In the genomic region with DNA sequence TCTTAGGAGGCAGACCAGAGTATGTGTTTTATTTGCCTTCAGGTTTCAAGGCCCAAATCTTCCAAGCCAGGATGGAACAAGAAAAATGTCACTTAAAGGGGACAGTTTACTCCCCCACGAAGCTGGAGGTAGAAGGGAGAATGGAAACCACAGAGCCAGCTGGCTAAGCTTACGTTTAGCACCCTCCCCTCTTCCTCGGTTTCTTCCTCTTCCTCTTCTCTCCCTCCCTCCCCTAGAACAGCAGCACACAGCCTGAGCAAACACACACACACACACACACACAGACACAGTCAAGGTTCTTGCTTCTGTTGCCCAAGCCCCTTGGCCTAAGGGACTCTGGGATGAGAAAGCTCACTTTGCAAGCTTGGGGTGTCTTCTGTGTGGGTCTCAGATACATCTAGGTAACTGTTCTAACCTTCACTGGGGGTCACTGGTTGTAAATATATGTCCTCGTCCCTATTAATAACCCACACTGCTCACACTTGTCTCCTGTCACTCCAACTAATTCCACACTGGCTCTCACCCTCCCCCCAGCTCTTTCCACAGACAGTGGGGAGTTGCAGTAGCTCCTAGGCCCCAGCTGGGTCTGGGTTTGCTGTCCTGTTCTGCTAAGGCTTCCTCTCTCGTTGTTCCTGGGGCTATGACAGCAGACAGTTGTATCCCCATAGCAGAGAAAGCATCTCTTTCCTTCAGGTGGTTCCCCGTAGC, we compare ENCODE assay signal across 27 mouse cellular contexts. TPM values are rescaled to one million over a fixed set of nuclear protein-coding genes. Genes with fewer than 3 reads are reported as not detected.
DNase-seq lines count a peak whose midpoint lies in the region; ATAC-seq lines count a peak whose summit lies in the region.
"Had no signal": no experiment of that assay in that cellular context is flagged by ENCODE, and none has a peak within 500 bp of the region (broad histone marks: within the 10 kb centered on the region; RNA-seq: fewer than 3 reads in every experiment).

No protein-coding gene starts in this region.

- no peaks in the 10 kb centered on the region; the same call in 1 of the 2 replicates for H3K27me3 ChIP-seq in midbrain, embryonic 15.5 days (replicated peaks)
- H3K27me3 ChIP-seq: CH12.LX; heart, embryonic 12.5 days; liver, embryonic 12.5 days; midbrain, embryonic 13.5 days; stomach, embryonic 15.5 days had no signal

- peak; percentile 71 for ATAC-seq in granulocyte monocyte progenitor cell, adult 5-6 weeks (replicated peaks; ENCODE audit: poor library complexity, severe bottlenecking)
- no peak for ATAC-seq in midbrain, embryonic 15.5 days (replicated peaks)
- ATAC-seq: activated CD4-positive, CD25-positive, alpha-beta regulatory T cell, adult 4 months; forebrain, postnatal 0 days; liver, embryonic 12.5 days; midbrain, embryonic 13.5 days had no signal

- peak; percentile 74 for DNase-seq in heart, adult 11 months
- no peak for DNase-seq in heart, postnatal 25 days (ENCODE audit: low spot score)
- peak; percentile 33 for DNase-seq in A20 (ENCODE audit: low read depth, low spot score)
- peak; percentile 33 for DNase-seq in thymus, postnatal 14 days
- no peak for DNase-seq in cerebellum, adult 11-12 months
- no peak for DNase-seq in spleen, postnatal 4 days (ENCODE audit: low spot score in 2 of 2)
- DNase-seq: adrenal gland, adult 8-10 months; B cell, adult 2 months; cerebellum, adult 8-10 months; cerebellum, postnatal 36 days; forebrain, postnatal 0 days; gastrocnemius, postnatal 36 days; heart, postnatal 4 days; kidney, adult 8-10 months; kidney, postnatal 10 days; lung, adult 18-20 months; lung, postnatal 10 days had no signal

- intact Hi-C loops in heart, postnatal 25 days (cut with DNase I): loop anchor here (10.0 kb wide), 1 partner anchor 682 kb away; no protein-coding TSS in a partner anchor

- WGBS in midbrain, embryonic 15.5 days: 75% methylated on average over 6 of the region's 6 CpGs

- no peak overlapping the region for H3K27ac ChIP-seq in midbrain, embryonic 15.5 days
- H3K27ac ChIP-seq: hindbrain, embryonic 15.5 days; liver, embryonic 12.5 days; midbrain, embryonic 13.5 days; stomach, embryonic 15.5 days had no signal

- H3K4me2 ChIP-seq in midbrain, embryonic 15.5 days: no peak overlapping the region
- H3K4me2 ChIP-seq: heart, embryonic 12.5 days; hindbrain, embryonic 15.5 days; liver, embryonic 12.5 days; midbrain, embryonic 13.5 days; stomach, embryonic 15.5 days had no signal

- H3K36me3 ChIP-seq in midbrain, embryonic 15.5 days (replicated peaks): no peaks in the 10 kb centered on the region
- H3K36me3 ChIP-seq: heart, embryonic 12.5 days; hindbrain, embryonic 15.5 days; liver, embryonic 12.5 days; midbrain, embryonic 13.5 days; stomach, embryonic 15.5 days had no signal

- H3K4me1 ChIP-seq in midbrain, embryonic 15.5 days: no peaks in the 10 kb centered on the region
- H3K4me1 ChIP-seq: heart, embryonic 12.5 days; liver, embryonic 12.5 days; midbrain, embryonic 13.5 days; stomach, embryonic 15.5 days had no signal

- no peak overlapping the region for H3K9ac ChIP-seq in midbrain, embryonic 15.5 days
- H3K9ac ChIP-seq: forebrain, postnatal 0 days; heart, embryonic 12.5 days; hindbrain, embryonic 15.5 days; liver, embryonic 12.5 days; midbrain, embryonic 13.5 days; stomach, embryonic 15.5 days had no signal

- H3K9me3 ChIP-seq in midbrain, embryonic 15.5 days: no peaks in the 10 kb centered on the region
- H3K9me3 ChIP-seq: heart, embryonic 12.5 days; hindbrain, embryonic 15.5 days; liver, embryonic 12.5 days; midbrain, embryonic 13.5 days; stomach, embryonic 15.5 days had no signal

- no peak overlapping the region for H3K4me3 ChIP-seq in midbrain, embryonic 15.5 days
- H3K4me3 ChIP-seq: heart, embryonic 12.5 days; hindbrain, embryonic 15.5 days; liver, embryonic 12.5 days; midbrain, embryonic 13.5 days; myocyte; stomach, embryonic 15.5 days had no signal

RNA-seq across cellular contexts. Expression of a gene that starts 11.7 kb away (rescaled TPM):
- total RNA-seq in heart, postnatal 25 days (2021): under 1 TPM; 0.25 to 0.29 TPM
- 1.2 TPM in 1 of 2 replicates, not detected in the other for total RNA-seq in granulocyte monocyte progenitor cell, adult 5-6 weeks (2014; fragmentation: Nextera tagmentation)
- total RNA-seq in granulocyte monocyte progenitor cell, adult 5-6 weeks (2017): 0.72 and 0.73 TPM in 2 replicates
- 12.0 and 14.6 TPM in 2 replicates for polyA plus RNA-seq in midbrain, embryonic 15.5 days (2015; fragmentation: Nextera tagmentation; extraction: Ambion mirVana)

Comparison
In these comparisons a context has a peak if more than half of its experiments do, and no peak if none do; other contexts are left out.
1. DNase-seq: peak in heart, adult 11 months (single experiment), A20 (single experiment) and thymus, postnatal 14 days (single experiment); none in heart, postnatal 25 days (single experiment), cerebellum, adult 11-12 months (single experiment) and spleen, postnatal 4 days (0 of 2).